Mouse (Mus musculus) mouse embryonic stem cell (cell line): Measurements from ENCODE around the gene Ppp4c.

ENCODE experiments used
- in situ Hi-C, 2 experiments: fragments of 300-500 bp; cut with MboI; formaldehyde crosslinking; loops; 1 replicate in 1 of 2; 3 replicates in 1 of 2; pipeline ENCODE4 v1.14.3; 2019 to 2020; ENCODE audit warnings: low sequenced_read_pairs in 2 of 2, low pct_unique_long_range_greater_than_20kb in 1 of 2, mixed read lengths in 1 of 2; ENCODE audit not compliant: unreplicated experiment in 1 of 2

Ppp4c gene

DNA sequence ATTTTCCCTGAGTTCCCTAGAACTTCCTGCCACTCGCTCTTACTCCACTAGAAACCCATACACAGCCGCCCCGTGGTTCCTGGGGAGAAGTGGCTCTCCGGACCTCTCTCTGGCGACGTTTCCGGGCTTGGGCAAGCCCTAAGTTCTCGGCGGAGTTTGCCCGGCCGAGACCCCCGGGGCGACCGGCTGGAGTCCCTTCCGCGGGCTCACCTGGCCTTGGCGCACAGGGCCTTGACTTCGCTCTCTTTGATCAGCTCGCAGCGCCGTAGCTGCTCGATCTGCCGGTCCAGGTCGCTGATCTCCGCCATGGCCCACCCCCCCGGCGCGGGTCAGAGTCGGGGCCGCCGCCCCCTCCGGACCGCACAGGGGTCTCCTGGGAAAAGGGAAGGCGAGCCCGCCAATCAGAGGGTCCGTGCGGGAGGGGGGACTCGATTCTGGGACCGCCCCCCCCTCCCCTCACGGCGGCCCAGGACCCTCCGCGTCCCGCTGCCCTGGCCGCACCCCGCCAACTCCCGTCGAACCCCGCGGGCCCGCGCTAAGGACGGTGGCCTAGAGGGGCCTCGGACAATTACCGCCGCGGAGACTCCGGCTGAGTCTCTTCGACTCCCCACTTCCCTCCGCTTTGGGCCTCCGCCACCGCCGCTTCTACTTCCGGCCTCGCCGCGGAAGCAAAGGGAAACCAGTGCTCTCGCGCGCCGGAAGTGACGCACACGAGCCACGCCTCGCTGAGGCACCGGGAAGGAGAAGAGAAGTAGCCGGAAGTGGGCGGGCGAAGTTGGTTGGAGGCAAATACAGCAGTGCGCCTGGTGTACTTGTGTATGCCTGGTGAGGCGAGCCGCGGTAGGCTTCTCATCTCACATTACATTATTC, at the start of gene Ppp4c:
Gene Ppp4c (minus strand): TSS at position 646 of the 870 bp plus-strand sequence.
- in situ Hi-C loops: no loop called here

DNA sequence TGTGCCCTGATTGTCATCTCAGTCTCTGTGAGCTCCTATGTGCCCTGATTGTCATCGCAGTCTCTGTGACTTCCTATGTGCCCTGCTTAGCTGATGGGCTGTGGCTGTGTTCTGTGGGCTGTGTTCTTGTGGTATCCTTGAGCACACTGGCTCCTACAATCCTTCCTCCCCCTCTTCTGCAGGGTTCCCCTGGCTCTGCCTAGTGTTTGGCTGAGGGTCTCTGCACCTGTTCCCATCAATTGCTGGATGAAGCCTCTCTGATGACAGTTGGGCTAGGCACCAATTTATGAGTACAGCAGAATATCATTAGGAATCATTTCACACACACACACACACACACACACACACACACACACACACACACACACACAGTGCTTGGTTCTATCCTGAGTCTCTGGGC, 41.0 kb upstream of the Ppp4c start:
- in situ Hi-C loops: loop anchor here (10.0 to 25.0 kb wide), 2 partner anchors 129 to 272 kb away; partner anchors contain the start of gene Sez6l2 (in 1 of the 2)

GRCm38 (mm10) chr7:126832036-126832598, 39.8 kb upstream of the Ppp4c start:
- in situ Hi-C loops: loop anchor here (10.0 to 25.0 kb wide), 2 partner anchors 130 to 273 kb away; partner anchors contain the start of gene Sez6l2 (in 1 of the 2)

- in situ Hi-C loops: loop anchor here (10.0 to 25.0 kb wide), 2 partner anchors 131 to 273 kb away; partner anchors contain the start of gene Sez6l2 (in 1 of the 2)
These were observed 39.2 kb upstream of the Ppp4c start, which contains the start of gene 4930451I11Rik for GRCm38 (mm10) chr7:126831539-126831938. Gene 4930451I11Rik, minus strand, starts transcription at chr7:126831639.

DNA sequence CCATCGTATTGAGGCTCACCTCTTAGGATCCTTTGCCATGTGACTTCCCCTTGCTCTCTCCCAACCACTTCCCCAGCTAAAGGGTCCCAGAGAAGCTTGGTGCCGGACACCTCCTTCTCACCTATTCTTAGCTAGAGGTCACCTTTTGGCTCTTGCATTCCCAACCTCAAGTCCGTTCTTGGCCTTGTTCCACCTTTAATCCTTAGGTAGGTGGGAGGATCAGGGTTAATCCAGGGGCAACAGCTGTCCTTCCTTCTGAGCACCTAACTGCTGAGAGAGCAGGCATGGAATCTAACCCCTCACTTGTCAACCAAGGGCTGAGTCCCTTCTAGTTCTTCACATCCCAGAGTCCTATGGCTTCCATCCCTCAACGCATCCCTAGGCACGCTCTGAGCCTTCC, 33.7 kb upstream of the Ppp4c start:
- in situ Hi-C loops: loop anchor here in 1 of 2 experiments (25.0 kb wide), 1 partner anchor 136 kb away; the partner anchor contains the start of gene Sez6l2

DNA sequence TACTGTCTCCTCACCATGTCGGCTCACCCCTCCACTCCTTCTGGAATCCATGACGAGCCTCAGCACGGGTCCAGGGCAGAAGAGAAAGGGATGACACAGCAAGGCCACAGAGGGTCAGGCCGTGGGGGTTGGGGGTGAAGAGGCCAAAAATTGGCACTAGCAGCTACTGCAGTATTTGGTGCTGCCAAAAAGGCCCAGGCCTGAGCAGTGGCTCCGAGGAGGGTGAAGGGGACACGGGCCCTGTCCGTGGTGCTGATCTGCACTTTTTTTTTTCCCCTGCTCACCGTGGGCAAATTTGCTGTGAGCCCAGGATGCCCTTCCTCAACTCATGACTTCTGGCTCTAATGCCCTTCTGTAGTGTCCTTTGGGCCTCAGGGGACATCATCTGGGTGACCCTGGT, 33.1 kb upstream of the Ppp4c start:
- in situ Hi-C loops: loop anchor here in 1 of 2 experiments (25.0 kb wide), 1 partner anchor 137 kb away; the partner anchor contains the start of gene Sez6l2

DNA sequence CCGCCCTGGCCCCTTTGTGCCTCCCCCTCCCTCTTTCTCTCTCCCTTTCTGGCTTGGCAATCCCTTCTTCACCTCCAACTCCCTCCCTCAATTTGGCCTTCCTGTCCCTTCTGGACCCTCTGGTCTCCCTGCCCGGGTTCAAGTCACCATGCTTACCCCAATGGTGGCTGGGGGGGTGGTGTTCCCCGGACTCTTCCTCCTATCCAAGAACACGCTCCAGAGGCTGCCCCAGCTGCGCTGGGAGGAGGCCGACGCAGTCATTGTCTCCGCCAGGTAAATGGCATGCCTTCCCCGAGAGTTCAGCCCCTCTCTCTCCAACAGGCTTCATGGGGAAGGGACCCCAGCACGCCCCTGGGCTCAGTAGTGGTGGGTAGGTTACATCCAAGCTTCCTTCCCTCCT, 31.6 kb upstream of the Ppp4c start:
- in situ Hi-C loops: no loop called here

- in situ Hi-C loops: no loop called here
These were observed 31.0 kb upstream of the Ppp4c start for GRCm38 (mm10) chr7:126823202-126823711.

- in situ Hi-C loops: no loop called here
These were observed 30.4 kb upstream of the Ppp4c start for GRCm38 (mm10) chr7:126822741-126823140.

- in situ Hi-C loops: no loop called here
These were observed 29.7 kb upstream of the Ppp4c start for GRCm38 (mm10) chr7:126821835-126822511.

DNA sequence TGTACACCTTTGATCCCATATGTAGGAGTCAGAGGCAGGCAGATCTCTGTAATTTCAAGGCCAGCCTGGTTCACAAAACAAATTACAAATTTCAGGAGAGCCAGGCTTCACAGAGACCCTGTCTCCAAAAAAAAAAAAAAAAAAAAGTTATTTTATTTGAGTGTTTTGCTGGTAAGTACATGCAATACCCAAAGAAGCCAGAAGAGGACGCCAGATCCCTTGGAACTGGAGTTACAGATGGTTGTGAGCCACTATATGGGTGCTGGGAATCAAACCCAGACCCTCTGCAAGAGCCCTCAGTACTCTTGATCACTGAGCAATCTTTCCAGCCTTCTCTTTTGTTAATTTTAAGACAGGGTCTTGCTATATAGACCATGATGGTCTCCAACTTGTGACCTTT, 26.5 kb upstream of the Ppp4c start:
- in situ Hi-C loops: loop anchor here in 1 of 2 experiments (10.0 kb wide), 1 partner anchor 276 kb away; the partner anchor contains the start of gene AI467606

DNA sequence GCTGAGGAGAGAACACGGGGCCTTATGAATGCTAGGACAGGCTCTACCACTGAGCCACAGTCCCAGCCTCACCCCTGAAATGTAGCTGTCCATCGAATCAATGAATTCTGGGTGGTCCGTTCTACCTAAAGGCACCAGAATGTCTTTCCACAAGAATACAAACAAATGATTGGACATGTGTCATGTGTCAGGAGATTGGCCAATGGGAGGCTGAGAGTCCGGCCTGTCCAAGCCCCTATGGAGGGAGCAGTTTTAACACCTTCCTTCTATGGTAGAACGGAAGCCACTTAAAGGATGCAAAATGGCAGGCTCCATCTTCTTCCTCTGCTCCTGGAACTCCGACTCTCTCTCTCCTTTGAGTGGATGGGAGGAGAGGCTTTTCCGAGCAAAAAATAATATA, 25.3 kb upstream of the Ppp4c start:
- in situ Hi-C loops: loop anchor here in 1 of 2 experiments (10.0 kb wide), 1 partner anchor 277 kb away; the partner anchor contains the start of gene AI467606

DNA sequence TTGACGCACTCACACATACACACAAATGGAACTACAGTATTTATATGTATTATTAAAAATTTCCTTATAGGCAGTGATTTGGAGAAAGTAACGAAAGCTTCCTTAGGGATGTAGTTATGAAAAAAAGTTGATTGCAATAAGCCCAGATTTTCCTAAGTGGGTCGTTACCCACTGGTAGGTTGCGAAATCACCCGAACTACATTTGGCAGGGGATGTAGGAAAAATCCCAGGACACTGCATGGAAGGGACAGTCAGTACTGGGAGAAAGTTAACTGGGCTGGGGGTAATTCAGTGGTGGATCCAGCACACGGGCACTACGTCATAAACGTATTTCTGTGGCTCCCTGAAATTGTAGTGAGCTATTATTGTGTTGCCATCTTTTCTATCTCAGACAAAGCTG, 24.2 kb upstream of the Ppp4c start:
- in situ Hi-C loops: loop anchor here in 1 of 2 experiments (10.0 kb wide), 1 partner anchor 278 kb away; the partner anchor contains the start of gene AI467606

- in situ Hi-C loops: loop anchor here in 1 of 2 experiments (10.0 kb wide), 1 partner anchor 279 kb away; the partner anchor contains the start of gene AI467606
These were observed 23.5 kb upstream of the Ppp4c start for GRCm38 (mm10) chr7:126815726-126816222.

DNA sequence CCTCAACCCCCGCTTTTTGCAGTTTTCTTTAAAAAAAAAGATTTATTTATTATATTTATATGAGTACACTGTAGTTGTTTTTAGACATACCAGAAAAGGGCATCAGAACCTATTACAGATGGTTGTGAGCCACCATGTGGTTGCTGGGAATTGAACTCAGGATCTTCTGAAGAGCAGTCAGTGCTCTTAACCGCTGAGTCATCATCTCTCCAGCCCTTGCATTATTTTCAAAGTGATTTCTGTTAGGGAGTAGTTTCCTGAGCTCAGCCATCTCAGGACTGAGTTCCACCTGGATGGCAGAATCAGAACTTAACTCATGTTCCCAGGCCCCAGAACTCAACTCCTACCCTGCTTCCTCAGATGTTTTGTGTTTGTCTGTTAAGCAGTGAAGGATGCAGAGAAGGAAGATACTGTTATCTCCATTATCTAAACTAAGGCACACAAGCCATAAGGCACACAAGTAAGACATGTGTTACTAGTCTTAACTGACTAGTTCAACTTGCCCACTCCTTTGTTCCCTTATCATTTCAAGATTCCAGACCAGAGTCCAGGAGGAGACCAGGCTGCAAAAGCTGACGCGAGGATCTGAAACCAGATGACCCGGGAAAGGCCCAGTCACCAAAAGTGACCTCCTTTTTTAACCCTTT, 17.6 kb upstream of the Ppp4c start:
- in situ Hi-C loops: loop anchor here in 1 of 2 experiments (10.0 kb wide), 1 partner anchor 285 kb away; the partner anchor contains the start of gene AI467606

DNA sequence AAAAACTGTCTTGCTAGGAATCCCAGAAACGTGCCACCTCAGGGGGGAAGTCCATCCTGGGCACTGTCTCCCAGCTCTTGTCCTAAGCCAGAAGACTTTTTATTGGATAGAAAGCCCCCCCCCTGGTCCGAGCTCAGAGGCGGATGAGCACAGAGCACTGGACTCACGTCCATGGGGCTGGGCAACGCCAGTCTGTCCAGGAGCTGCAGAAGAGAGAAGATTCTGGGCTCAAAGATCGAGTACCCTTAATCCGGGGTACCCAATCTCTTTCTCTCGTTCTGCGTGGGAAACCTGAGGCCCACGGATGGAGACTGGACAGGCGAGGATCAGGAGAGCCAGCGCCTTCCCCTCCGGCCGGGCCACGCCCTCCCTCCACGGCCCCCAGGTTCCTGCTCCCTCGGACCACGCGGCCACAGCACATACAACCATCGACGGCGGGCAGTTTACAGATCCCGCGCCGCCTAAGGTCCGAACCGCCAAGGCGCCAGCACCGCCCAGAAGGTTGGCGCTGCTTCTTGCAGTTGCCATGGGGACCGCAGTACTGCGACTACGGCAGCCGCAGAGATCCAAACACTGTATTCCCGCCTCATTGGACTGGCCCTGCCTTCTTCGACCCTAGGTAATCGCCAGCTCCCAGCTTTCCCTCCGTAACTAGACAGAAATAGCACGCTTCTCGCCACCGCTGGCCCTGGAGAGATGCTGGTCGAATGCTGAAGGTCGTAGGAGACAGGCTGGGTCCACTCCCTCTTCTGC, 16.6 kb upstream of the Ppp4c start:
- in situ Hi-C loops: no loop called here

DNA sequence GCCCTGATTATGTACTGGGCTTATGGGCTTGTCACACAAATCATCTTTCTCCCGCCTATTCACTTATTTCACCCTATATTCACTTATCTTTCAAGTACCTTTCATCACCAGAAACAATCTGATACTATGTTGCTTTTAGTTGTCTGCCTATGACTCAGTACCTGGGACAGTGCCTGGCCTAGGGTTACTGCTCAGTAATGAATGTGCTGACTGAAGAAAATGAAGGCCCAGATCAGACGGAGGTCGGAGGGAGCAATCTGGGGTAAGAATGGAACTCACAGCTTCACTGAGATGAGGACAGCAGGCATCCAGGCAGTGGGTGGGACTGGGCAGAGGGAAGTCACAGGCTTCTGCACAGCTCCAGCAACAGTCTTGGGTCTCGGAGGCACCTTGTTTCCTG, 15.1 kb upstream of the Ppp4c start:
- in situ Hi-C loops: no loop called here
